18 mouse cellular contexts compared by ENCODE assay signal in the genomic region with DNA sequence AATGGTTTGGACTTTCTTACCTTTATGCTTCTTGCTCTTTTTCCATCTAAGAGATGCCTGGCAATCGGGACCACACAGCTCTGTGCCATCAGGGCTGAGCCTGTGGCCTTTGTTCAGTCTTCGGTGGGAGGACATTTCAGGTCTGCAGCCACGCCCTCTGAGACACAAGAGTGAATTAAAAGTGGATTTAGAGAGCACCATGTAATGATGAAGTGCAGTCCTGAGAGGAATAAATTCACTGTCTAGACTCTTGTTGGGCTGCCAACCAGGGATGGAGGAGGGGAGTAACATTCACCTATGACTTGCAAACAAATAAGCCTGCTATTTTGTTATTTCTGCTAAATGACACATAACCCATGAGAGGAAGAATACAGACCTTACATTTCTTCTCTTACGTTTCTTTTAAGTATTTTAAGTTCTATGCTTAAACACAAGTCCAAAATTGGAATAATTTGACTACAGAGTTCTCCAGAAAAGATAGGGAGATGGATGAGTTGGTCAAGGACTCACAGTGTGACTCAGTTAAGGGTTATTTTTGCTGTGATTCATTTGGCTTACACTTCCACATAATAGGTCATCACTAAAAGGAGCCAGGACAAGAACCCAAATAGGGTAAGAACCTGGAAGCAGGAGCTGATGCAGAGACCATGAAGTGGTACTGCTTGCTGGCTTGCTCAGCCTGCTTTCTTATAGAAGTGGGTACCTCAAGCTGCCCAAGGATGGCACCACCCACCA.
DNase-seq lines count a peak whose midpoint lies in the region; ATAC-seq lines count a peak whose summit lies in the region.
"Had no signal": no experiment of that assay in that cellular context is flagged by ENCODE, and none has a peak within 500 bp of the region (broad histone marks: within the 10 kb centered on the region; RNA-seq: fewer than 3 reads in every experiment).

No protein-coding gene starts in this region.

- no peaks in the 10 kb centered on the region for H3K9me3 ChIP-seq in heart, embryonic 11.5 days (replicated peaks; ENCODE audit: control insufficient read depth, low read length)
- H3K9me3 ChIP-seq: embryonic facial prominence, embryonic 10.5 days; forebrain, embryonic 15.5 days; heart, embryonic 13.5 days; hindbrain, embryonic 15.5 days had no signal

- H3K4me2 ChIP-seq in heart, embryonic 11.5 days, result no peak overlapping the region
- H3K4me2 ChIP-seq: forebrain, embryonic 15.5 days; heart, embryonic 13.5 days; hindbrain, embryonic 15.5 days had no signal

- no peak overlapping the region for H3K9ac ChIP-seq in heart, embryonic 11.5 days (ENCODE audit: low read depth, low read length)
- H3K9ac ChIP-seq: forebrain, embryonic 15.5 days; heart, embryonic 13.5 days; hindbrain, embryonic 15.5 days had no signal

- WGBS in heart, embryonic 11.5 days (ENCODE audit: insufficient replicate concordance), result 72% methylated on average over 4 of the region's 4 CpGs

- H3K27me3 ChIP-seq in heart, embryonic 11.5 days (ENCODE audit: control insufficient read depth, insufficient read depth, low read length), result no peaks in the 10 kb centered on the region
- H3K27me3 ChIP-seq: CH12.LX; forebrain, embryonic 15.5 days; heart, embryonic 13.5 days; hindbrain, embryonic 15.5 days had no signal

- no peaks in the 10 kb centered on the region for H3K36me3 ChIP-seq in heart, embryonic 11.5 days (ENCODE audit: control insufficient read depth, insufficient read depth, low read length)
- H3K36me3 ChIP-seq: embryonic facial prominence, embryonic 10.5 days; forebrain, embryonic 15.5 days; heart, embryonic 13.5 days; hindbrain, embryonic 15.5 days had no signal

- H3K4me1 ChIP-seq in heart, embryonic 11.5 days (ENCODE audit: control insufficient read depth, insufficient read depth, low read length), result no peaks in the 10 kb centered on the region
- H3K4me1 ChIP-seq: forebrain, embryonic 15.5 days; heart, embryonic 13.5 days had no signal

- no peak for ATAC-seq in granulocyte monocyte progenitor cell, adult 5-6 weeks (replicated peaks; ENCODE audit: poor library complexity, severe bottlenecking)
- ATAC-seq in heart, embryonic 11.5 days (replicated peaks; ENCODE audit: insufficient number of reproducible peaks, low FRiP score, low TSS enrichment), result no peak
- ATAC-seq: forebrain, embryonic 15.5 days; intestine, postnatal 0 days had no signal

- peak; percentile 29 to 79 for DNase-seq in adrenal gland, adult (ENCODE audit: inconsistent age in 2 of 2, low spot score in 1 of 2)
- DNase-seq in adrenal gland, postnatal 4 days (ENCODE audit: low spot score in 2 of 2), result no peak
- peak; percentile 56 for DNase-seq in NIH3T3 (ENCODE audit: low read depth)
- peak; percentile 16 for DNase-seq in adrenal gland, postnatal 14 days
- peak; percentile 29 for DNase-seq in fibroblast of lung, adult 2 months (ENCODE audit: low read depth)
- DNase-seq: cerebellum, adult 2 months; cerebellum, postnatal 10 days; gastrocnemius, postnatal 14 days; heart, postnatal 36 days had no signal

- H3K27ac ChIP-seq in heart, embryonic 11.5 days (ENCODE audit: low read depth, low read length), result no peak overlapping the region
- H3K27ac ChIP-seq: embryonic facial prominence, embryonic 10.5 days; forebrain, embryonic 15.5 days; heart, embryonic 13.5 days; hindbrain, embryonic 15.5 days had no signal

- no peak overlapping the region for H3K4me3 ChIP-seq in heart, embryonic 11.5 days (ENCODE audit: low read depth, low read length)
- H3K4me3 ChIP-seq: embryonic facial prominence, embryonic 10.5 days; erythroblast, embryonic 14.5 days; forebrain, embryonic 15.5 days; heart, embryonic 13.5 days; hindbrain, embryonic 15.5 days had no signal

Comparison
In these comparisons a context has a peak if more than half of its experiments do, and no peak if none do; other contexts are left out.
1. DNase-seq: peak in adrenal gland, adult (2 of 2), NIH3T3 (single experiment), adrenal gland, postnatal 14 days (single experiment) and fibroblast of lung, adult 2 months (single experiment); none in adrenal gland, postnatal 4 days (0 of 2).